Mouse (Mus musculus): ENCODE measurements around the gene Tmem256. TPM values are rescaled to one million over a fixed set of nuclear protein-coding genes. Genes with fewer than 3 reads are reported as not detected.

Gene Tmem256
- polyA plus RNA-seq, 1 experiment from 2014 or later, result 312 TPM

DNA sequence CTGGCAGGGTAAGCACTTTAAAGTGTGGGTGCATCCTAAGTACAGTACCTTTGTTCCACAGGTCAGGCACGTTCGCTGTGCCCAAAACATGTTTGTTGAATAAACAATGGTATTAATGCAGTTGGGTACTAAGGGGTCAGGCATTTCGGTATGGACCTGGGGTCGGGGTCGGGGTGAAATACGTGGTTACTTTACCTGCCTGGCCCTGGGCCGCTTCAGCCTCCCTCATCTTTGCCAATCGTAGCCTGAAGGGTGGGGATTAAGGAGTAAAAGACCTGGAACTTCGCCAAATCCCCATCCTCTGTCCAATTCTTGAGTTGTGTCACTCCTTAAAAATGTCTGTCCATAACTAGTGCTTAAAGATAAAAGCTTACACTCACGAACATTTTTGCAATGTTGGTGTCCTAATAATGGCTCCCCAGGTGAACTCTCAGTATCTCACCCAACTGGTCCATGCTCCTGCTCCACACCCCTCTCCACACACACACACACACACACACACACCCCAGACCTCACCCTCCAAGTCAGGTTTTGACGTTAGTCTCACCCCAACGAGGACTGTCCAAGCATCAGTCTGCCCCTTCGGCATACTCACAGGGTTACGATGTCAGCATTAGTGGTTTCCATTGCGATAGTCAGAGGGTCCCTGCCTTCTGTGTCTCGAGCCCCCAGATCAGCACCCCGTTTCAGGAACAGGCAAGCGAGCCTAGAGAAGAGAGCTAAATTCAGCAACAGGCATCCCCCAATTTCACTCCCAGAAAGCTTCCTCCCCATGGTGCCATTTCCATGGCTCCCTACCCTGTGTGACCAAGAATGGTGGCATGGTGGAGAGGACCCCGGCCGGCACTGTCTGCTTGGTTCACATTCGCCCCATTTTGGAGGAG, 43.7 kb downstream of the Tmem256 start:
- Histone ChIP-seq H3K9ac (ENCODE audit: low read depth, low read length) (peak overlapping the region; percentile 51; the same call in 1 of the 2 replicates), H3K4me3 (ENCODE audit: low read depth, low read length) (peak overlapping the region; percentile 46; the same call in 1 of the 2 replicates), H3K4me1 (ENCODE audit: control insufficient read depth, insufficient read depth, low read length) (peaks cover 11% of the 10 kb centered on the region; the same call in 1 of the 2 replicates), H3K36me3 (ENCODE audit: control insufficient read depth, insufficient read depth, low read length) (no peaks in the 10 kb centered on the region), H3K27ac (ENCODE audit: low read length) (no peak overlapping the region; the same call in 1 of the 2 replicates), H3K4me2 (ENCODE audit: low read length) (peak overlapping the region; percentile 78), H3K27me3 (ENCODE audit: control insufficient read depth, insufficient read depth, low read depth, low read length) (peaks cover 4% of the 10 kb centered on the region), H3K9me3 (replicated peaks; ENCODE audit: control insufficient read depth, low read length, poor library complexity, severe bottlenecking) (no peaks in the 10 kb centered on the region)
- 59% methylated on average over 21 of the region's 21 CpGs for WGBS
- no peak for ATAC-seq

DNA sequence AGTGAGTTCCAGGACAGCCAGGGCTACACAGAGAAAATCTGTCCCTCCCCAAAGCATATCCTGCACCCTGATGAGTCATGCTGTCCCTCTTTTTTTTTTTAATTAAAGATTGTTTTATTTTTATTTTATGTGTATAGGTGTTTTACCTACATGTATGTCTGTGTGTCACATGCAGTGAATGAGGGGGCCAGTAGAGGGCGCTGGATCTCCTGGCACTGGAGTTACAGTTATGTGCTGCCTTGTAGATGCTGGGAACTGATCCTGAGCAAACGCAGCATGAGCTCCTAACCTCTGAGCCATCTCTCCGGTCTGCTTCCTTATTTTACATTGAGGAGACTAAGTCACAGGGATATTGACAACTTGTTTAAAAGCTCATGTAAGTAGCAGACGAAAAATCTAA, 44.8 kb downstream of the Tmem256 start:
- H3K4me3 ChIP-seq (ENCODE audit: low read depth, low read length), result no peak overlapping the region
- no peak overlapping the region for H3K4me2 ChIP-seq (ENCODE audit: low read length)
- ATAC-seq, result no peak
- no peaks in the 10 kb centered on the region for H3K36me3 ChIP-seq (ENCODE audit: control insufficient read depth, insufficient read depth, low read length)
- H3K9me3 ChIP-seq (replicated peaks; ENCODE audit: control insufficient read depth, low read length, poor library complexity, severe bottlenecking), result no peaks in the 10 kb centered on the region
- H3K27ac ChIP-seq (ENCODE audit: low read length), result no peak overlapping the region
- H3K9ac ChIP-seq (ENCODE audit: low read depth, low read length), result no peak overlapping the region
- WGBS, result 67% methylated on average over 4 of the region's 4 CpGs
- peaks cover 10% of the 10 kb centered on the region; the same call in 1 of the 2 replicates for H3K4me1 ChIP-seq (ENCODE audit: control insufficient read depth, insufficient read depth, low read length)
- H3K27me3 ChIP-seq (ENCODE audit: control insufficient read depth, insufficient read depth, low read depth, low read length), result peaks cover 4% of the 10 kb centered on the region

DNA sequence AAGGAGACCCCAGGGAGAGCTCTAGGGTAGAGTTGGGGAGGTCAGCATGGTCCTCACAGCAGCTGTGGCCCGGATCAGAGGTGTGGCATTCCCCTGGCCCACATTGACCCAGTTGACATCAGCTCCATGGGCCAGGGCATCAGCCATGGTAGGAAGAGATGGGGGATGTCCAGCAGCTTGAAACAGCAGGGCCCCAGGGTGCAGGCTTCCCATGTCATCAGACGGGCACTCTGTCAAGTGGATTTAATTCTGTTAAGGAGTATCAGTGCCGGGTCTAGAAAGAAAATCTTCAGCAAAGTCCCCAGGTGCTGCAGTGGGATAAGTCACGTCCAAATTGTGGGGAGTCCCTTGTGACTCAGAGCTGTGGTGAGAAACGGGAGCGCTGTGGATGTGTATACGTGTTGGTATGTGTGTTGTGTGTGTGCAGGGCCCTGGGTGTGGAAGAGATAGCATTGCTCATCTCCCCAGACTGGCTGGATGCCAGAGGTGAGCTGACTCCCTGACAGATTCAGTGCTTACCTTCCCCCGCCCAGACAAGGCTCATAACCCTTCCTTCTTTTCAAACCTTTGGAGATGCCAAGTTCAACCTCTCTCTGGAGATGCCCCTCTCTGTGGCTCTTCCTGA, 45.3 kb downstream of the Tmem256 start:
- no peaks in the 10 kb centered on the region for H3K9me3 ChIP-seq (replicated peaks; ENCODE audit: control insufficient read depth, low read length, poor library complexity, severe bottlenecking)
- no peak overlapping the region for H3K4me3 ChIP-seq (ENCODE audit: low read depth, low read length)
- H3K27me3 ChIP-seq (ENCODE audit: control insufficient read depth, insufficient read depth, low read depth, low read length), result peaks cover 4% of the 10 kb centered on the region
- no peak overlapping the region for H3K4me2 ChIP-seq (ENCODE audit: low read length)
- ATAC-seq, result no peak
- no peak overlapping the region for H3K9ac ChIP-seq (ENCODE audit: low read depth, low read length)
- H3K36me3 ChIP-seq (ENCODE audit: control insufficient read depth, insufficient read depth, low read length), result no peaks in the 10 kb centered on the region
- H3K27ac ChIP-seq (ENCODE audit: low read length), result no peak overlapping the region
- peaks cover 10% of the 10 kb centered on the region; the same call in 1 of the 2 replicates for H3K4me1 ChIP-seq (ENCODE audit: control insufficient read depth, insufficient read depth, low read length)
- 89% methylated on average over 8 of the region's 8 CpGs for WGBS

DNA sequence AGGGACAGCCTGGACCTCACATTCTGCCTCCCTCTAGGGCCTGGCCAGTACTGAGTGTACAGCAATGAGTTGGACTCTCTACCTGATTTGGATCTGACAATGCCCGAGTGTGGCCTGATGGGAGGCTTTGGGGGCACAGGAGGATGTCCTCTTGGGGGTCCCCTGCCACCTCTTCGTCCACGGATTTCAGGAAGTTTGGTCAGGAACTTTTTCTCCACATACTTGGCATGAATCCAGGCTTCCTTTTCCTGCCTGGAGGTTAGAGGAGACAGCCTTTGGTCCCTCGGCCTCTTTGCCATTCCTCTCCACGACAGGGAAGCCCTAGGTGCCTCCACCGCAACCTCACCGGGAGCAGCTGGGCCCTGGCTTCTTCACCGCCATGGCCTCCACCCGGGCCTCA, 45.9 kb downstream of the Tmem256 start:
- peaks cover 10% of the 10 kb centered on the region; the same call in 1 of the 2 replicates for H3K4me1 ChIP-seq (ENCODE audit: control insufficient read depth, insufficient read depth, low read length)
- H3K36me3 ChIP-seq (ENCODE audit: control insufficient read depth, insufficient read depth, low read length), result no peaks in the 10 kb centered on the region
- WGBS, result 83% methylated on average over 9 of the region's 9 CpGs
- ATAC-seq, result no peak
- no peaks in the 10 kb centered on the region for H3K9me3 ChIP-seq (replicated peaks; ENCODE audit: control insufficient read depth, low read length, poor library complexity, severe bottlenecking)
- no peak overlapping the region for H3K4me2 ChIP-seq (ENCODE audit: low read length)
- no peak overlapping the region for H3K27ac ChIP-seq (ENCODE audit: low read length)
- H3K9ac ChIP-seq (ENCODE audit: low read depth, low read length), result no peak overlapping the region
- H3K27me3 ChIP-seq (ENCODE audit: control insufficient read depth, insufficient read depth, low read depth, low read length), result peaks cover 4% of the 10 kb centered on the region
- H3K4me3 ChIP-seq (ENCODE audit: low read depth, low read length), result no peak overlapping the region

DNA sequence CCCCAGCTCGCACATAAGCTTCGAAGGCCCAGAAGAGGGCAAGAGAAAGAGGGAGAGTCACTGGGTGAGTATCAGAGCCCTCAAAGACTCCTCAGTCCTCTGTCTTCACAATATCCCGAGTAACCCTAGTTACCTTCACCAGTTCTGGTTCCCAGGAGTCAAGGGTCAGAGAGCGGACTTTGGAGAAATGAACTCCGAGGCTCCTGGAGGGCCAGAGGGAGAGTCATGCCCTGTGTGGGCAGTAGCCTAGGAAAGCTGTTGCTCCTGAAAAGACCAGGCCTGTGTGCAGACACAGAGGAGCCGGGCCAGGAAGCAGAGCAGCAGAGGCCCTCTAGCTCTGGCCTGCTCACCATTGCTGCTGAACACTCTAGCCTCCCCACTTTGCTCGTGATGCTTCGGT, 46.3 kb downstream of the Tmem256 start:
- Histone ChIP-seq H3K4me3 (ENCODE audit: low read depth, low read length) (no peak overlapping the region), H3K4me1 (ENCODE audit: control insufficient read depth, insufficient read depth, low read length) (peaks cover 10% of the 10 kb centered on the region; the same call in 1 of the 2 replicates), H3K27ac (ENCODE audit: low read length) (no peak overlapping the region), H3K36me3 (ENCODE audit: control insufficient read depth, insufficient read depth, low read length) (no peaks in the 10 kb centered on the region), H3K27me3 (ENCODE audit: control insufficient read depth, insufficient read depth, low read depth, low read length) (peaks cover 4% of the 10 kb centered on the region), H3K9ac (ENCODE audit: low read depth, low read length) (no peak overlapping the region), H3K4me2 (ENCODE audit: low read length) (no peak overlapping the region), H3K9me3 (replicated peaks; ENCODE audit: control insufficient read depth, low read length, poor library complexity, severe bottlenecking) (no peaks in the 10 kb centered on the region)
- WGBS, result 88% methylated on average over 8 of the region's 8 CpGs
- no peak for ATAC-seq

DNA sequence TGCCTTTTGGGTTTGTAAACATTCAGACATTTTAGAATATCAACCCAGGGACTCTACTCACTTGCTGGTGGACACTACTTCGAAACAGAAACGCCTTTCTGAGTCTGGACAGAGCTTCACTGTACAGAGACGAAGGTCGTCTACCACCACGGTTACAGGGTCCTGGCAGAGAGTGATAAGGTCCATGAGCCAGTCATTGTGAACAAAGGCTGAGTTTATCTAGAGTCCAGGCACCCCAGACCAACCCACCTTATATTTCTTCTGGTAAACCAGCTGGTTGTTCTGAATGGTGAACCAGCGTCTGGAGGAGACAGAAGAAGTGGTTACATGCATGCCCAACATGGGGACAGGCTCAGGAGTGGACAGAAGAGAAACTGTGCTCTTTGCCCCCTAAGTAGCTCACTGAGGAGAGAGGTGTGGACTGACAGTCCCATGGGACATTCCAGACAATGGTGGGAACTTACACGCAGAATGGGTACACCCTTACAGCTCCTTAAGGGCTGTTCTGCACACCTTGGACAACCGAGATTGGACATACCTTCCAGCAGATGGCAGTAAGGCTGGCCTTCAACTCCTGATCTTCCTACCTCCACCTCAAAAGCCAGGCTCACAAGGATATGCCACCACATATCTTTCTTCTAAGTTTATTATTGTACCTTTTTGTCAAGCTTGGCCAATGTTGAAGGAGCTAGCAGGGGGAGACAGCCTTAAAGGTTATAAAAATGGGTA, 48.8 kb downstream of the Tmem256 start:
- Histone ChIP-seq H3K27ac (ENCODE audit: low read length) (no peak overlapping the region), H3K9ac (ENCODE audit: low read depth, low read length) (no peak overlapping the region), H3K4me3 (ENCODE audit: low read depth, low read length) (no peak overlapping the region), H3K4me1 (ENCODE audit: control insufficient read depth, insufficient read depth, low read length) (no peaks in the 10 kb centered on the region), H3K36me3 (ENCODE audit: control insufficient read depth, insufficient read depth, low read length) (no peaks in the 10 kb centered on the region), H3K4me2 (ENCODE audit: low read length) (no peak overlapping the region), H3K27me3 (ENCODE audit: control insufficient read depth, insufficient read depth, low read depth, low read length) (no peaks in the 10 kb centered on the region; the same call in 1 of the 2 replicates), H3K9me3 (replicated peaks; ENCODE audit: control insufficient read depth, low read length, poor library complexity, severe bottlenecking) (no peaks in the 10 kb centered on the region)
- no peak for ATAC-seq
- WGBS, result 77% methylated on average over 8 of the region's 8 CpGs

Small RNAs within 50 kb of the gene (microRNA-seq; reads per million reads assigned to microRNA genes)
- not detected for gene Mir6924

Other genes starting within 250 kb of the Tmem256 start
- 65.8 and 95.2 TPM in 2 replicates for gene Atp1b2, start 232.6 kb upstream of the Tmem256 start, polyA plus RNA-seq (2015; fragmentation: Nextera tagmentation; extraction: Ambion mirVana)
- not detected in 2 replicates for gene Shbg, start 220.6 kb upstream of the Tmem256 start, polyA plus RNA-seq (2015; fragmentation: Nextera tagmentation; extraction: Ambion mirVana)
- 23.8 and 27.1 TPM in 2 replicates for gene Sat2, start 216.5 kb upstream of the Tmem256 start, polyA plus RNA-seq (2015; fragmentation: Nextera tagmentation; extraction: Ambion mirVana)
- 33.3 and 37.3 TPM in 2 replicates for gene Fxr2, start 205.5 kb upstream of the Tmem256 start, polyA plus RNA-seq (2015; fragmentation: Nextera tagmentation; extraction: Ambion mirVana)
- not detected in 2 replicates for gene Sox15, start 183.2 kb upstream of the Tmem256 start, polyA plus RNA-seq (2015; fragmentation: Nextera tagmentation; extraction: Ambion mirVana)
- 101 and 104 TPM in 2 replicates for gene Mpdu1, start 175.9 kb upstream of the Tmem256 start, polyA plus RNA-seq (2015; fragmentation: Nextera tagmentation; extraction: Ambion mirVana)
- gene Cd68, start 172.4 kb upstream of the Tmem256 start, polyA plus RNA-seq (2015; fragmentation: Nextera tagmentation; extraction: Ambion mirVana), result 6.4 and 9.7 TPM in 2 replicates
- 477 and 496 TPM in 2 replicates for gene Eif4a1, start 166.1 kb upstream of the Tmem256 start, polyA plus RNA-seq (2015; fragmentation: Nextera tagmentation; extraction: Ambion mirVana)
- 94.0 and 98.5 TPM in 2 replicates for gene Senp3, start 156.4 kb upstream of the Tmem256 start, polyA plus RNA-seq (2015; fragmentation: Nextera tagmentation; extraction: Ambion mirVana)
- 0.53 and 0.66 TPM in 2 replicates for gene Tnfsf13, start 152.7 kb upstream of the Tmem256 start, polyA plus RNA-seq (2015; fragmentation: Nextera tagmentation; extraction: Ambion mirVana)
- 2.3 and 3.0 TPM in 2 replicates for gene Tnfsf12, start 142.7 kb upstream of the Tmem256 start, polyA plus RNA-seq (2015; fragmentation: Nextera tagmentation; extraction: Ambion mirVana)
- gene Tnfsfm13, start 142.4 kb upstream of the Tmem256 start, polyA plus RNA-seq (2015; fragmentation: Nextera tagmentation; extraction: Ambion mirVana), result 0.60 and 0.87 TPM in 2 replicates
- 13.0 and 15.5 TPM in 2 replicates for gene Polr2a, start 79.9 kb upstream of the Tmem256 start, polyA plus RNA-seq (2015; fragmentation: Nextera tagmentation; extraction: Ambion mirVana)
- gene Slc35g3, start 76.5 kb upstream of the Tmem256 start, polyA plus RNA-seq (2015; fragmentation: Nextera tagmentation; extraction: Ambion mirVana), result 0.21 and 0.22 TPM in 2 replicates
- gene Zbtb4, start 72.6 kb upstream of the Tmem256 start, polyA plus RNA-seq (2015; fragmentation: Nextera tagmentation; extraction: Ambion mirVana), result 4.2 and 5.2 TPM in 2 replicates
- 1.4 and 1.6 TPM in 2 replicates for gene Chrnb1, start 42.6 kb upstream of the Tmem256 start, polyA plus RNA-seq (2015; fragmentation: Nextera tagmentation; extraction: Ambion mirVana)
- 4.1 and 4.5 TPM in 2 replicates for gene Fgf11, start 36.7 kb upstream of the Tmem256 start, polyA plus RNA-seq (2015; fragmentation: Nextera tagmentation; extraction: Ambion mirVana)
- 0.54 and 0.56 TPM in 2 replicates for gene Tmem102, start 32.9 kb upstream of the Tmem256 start, polyA plus RNA-seq (2015; fragmentation: Nextera tagmentation; extraction: Ambion mirVana)
- not detected in 2 replicates for gene Gm39566, start 23.2 kb upstream of the Tmem256 start, polyA plus RNA-seq (2015; fragmentation: Nextera tagmentation; extraction: Ambion mirVana)
- not detected in 2 replicates for gene Spem2, start 20.0 kb upstream of the Tmem256 start, polyA plus RNA-seq (2015; fragmentation: Nextera tagmentation; extraction: Ambion mirVana)
- 0.24 and 0.68 TPM in 2 replicates for gene Spem1, start 16.3 kb upstream of the Tmem256 start, polyA plus RNA-seq (2015; fragmentation: Nextera tagmentation; extraction: Ambion mirVana)
- 20.6 and 21.5 TPM in 2 replicates for gene Nlgn2, start 730 bp upstream of the Tmem256 start, polyA plus RNA-seq (2015; fragmentation: Nextera tagmentation; extraction: Ambion mirVana)
- gene Plscr3, start 7.9 kb downstream of the Tmem256 start, polyA plus RNA-seq (2015; fragmentation: Nextera tagmentation; extraction: Ambion mirVana), result 46.3 and 48.1 TPM in 2 replicates
- gene Tnk1, start 20.2 kb downstream of the Tmem256 start, polyA plus RNA-seq (2015; fragmentation: Nextera tagmentation; extraction: Ambion mirVana), result 0.11 and 0.35 TPM in 2 replicates
- gene Tmem95, start 39.5 kb downstream of the Tmem256 start, polyA plus RNA-seq (2015; fragmentation: Nextera tagmentation; extraction: Ambion mirVana), result not detected in 2 replicates
- 1.3 and 1.9 TPM in 2 replicates for gene Kctd11, start 42.9 kb downstream of the Tmem256 start, polyA plus RNA-seq (2015; fragmentation: Nextera tagmentation; extraction: Ambion mirVana)
- 0.26 and 0.42 TPM in 2 replicates for gene Acap1, start 57.0 kb downstream of the Tmem256 start, polyA plus RNA-seq (2015; fragmentation: Nextera tagmentation; extraction: Ambion mirVana)
- gene 2810408A11Rik, start 62.5 kb downstream of the Tmem256 start, polyA plus RNA-seq (2015; fragmentation: Nextera tagmentation; extraction: Ambion mirVana), result 6.6 and 7.4 TPM in 2 replicates
- 18.7 and 24.1 TPM in 2 replicates for gene Neurl4, start 62.6 kb downstream of the Tmem256 start, polyA plus RNA-seq (2015; fragmentation: Nextera tagmentation; extraction: Ambion mirVana)
- 70.3 TPM in 2 replicates for gene Gps2, start 75.4 kb downstream of the Tmem256 start, polyA plus RNA-seq (2015; fragmentation: Nextera tagmentation; extraction: Ambion mirVana)
- gene Eif5a, start 83.4 kb downstream of the Tmem256 start, polyA plus RNA-seq (2015; fragmentation: Nextera tagmentation; extraction: Ambion mirVana), result 1,061 and 1,062 TPM in 2 replicates
- gene Ybx2, start 97.3 kb downstream of the Tmem256 start, polyA plus RNA-seq (2015; fragmentation: Nextera tagmentation; extraction: Ambion mirVana), result 5.1 and 7.2 TPM in 2 replicates
- gene Slc2a4, start 109.7 kb downstream of the Tmem256 start, polyA plus RNA-seq (2015; fragmentation: Nextera tagmentation; extraction: Ambion mirVana), result 3.1 and 3.2 TPM in 2 replicates
- 0.40 and 0.70 TPM in 2 replicates for gene Cldn7, start 126.3 kb downstream of the Tmem256 start, polyA plus RNA-seq (2015; fragmentation: Nextera tagmentation; extraction: Ambion mirVana)
- gene Ctdnep1, start 142.6 kb downstream of the Tmem256 start, polyA plus RNA-seq (2015; fragmentation: Nextera tagmentation; extraction: Ambion mirVana), result 23.0 and 24.4 TPM in 2 replicates
- 162 and 173 TPM in 2 replicates for gene Elp5, start 144.0 kb downstream of the Tmem256 start, polyA plus RNA-seq (2015; fragmentation: Nextera tagmentation; extraction: Ambion mirVana)
- gene Gabarap, start 152.6 kb downstream of the Tmem256 start, polyA plus RNA-seq (2015; fragmentation: Nextera tagmentation; extraction: Ambion mirVana), result 527 and 528 TPM in 2 replicates
- gene Phf23, start 157.3 kb downstream of the Tmem256 start, polyA plus RNA-seq (2015; fragmentation: Nextera tagmentation; extraction: Ambion mirVana), result 51.2 and 58.6 TPM in 2 replicates
- gene Dvl2, start 162.1 kb downstream of the Tmem256 start, polyA plus RNA-seq (2015; fragmentation: Nextera tagmentation; extraction: Ambion mirVana), result 21.9 and 26.1 TPM in 2 replicates
- gene Acadvl, start 176.9 kb downstream of the Tmem256 start, polyA plus RNA-seq (2015; fragmentation: Nextera tagmentation; extraction: Ambion mirVana), result 56.3 and 61.6 TPM in 2 replicates
- 23.4 and 30.0 TPM in 2 replicates for gene Dlg4, start 178.4 kb downstream of the Tmem256 start, polyA plus RNA-seq (2015; fragmentation: Nextera tagmentation; extraction: Ambion mirVana)
- gene Asgr1, start 215.6 kb downstream of the Tmem256 start, polyA plus RNA-seq (2015; fragmentation: Nextera tagmentation; extraction: Ambion mirVana), result 2.3 and 3.0 TPM in 2 replicates

Data from midbrain, embryonic 16.5 days (tissue).